ENCODE assay signal across 8 mouse cellular contexts in genomic region chr7:28375176-28375921, GRCm38 (mm10). TPM values are rescaled to one million over a fixed set of nuclear protein-coding genes. Genes with fewer than 3 reads are reported as not detected.
DNase-seq lines count a peak whose midpoint lies in the region; ATAC-seq and TF ChIP-seq lines count a peak whose summit lies in the region.

No protein-coding gene starts in this region.

- peak overlapping the region; percentile 88 for H3K4me2 ChIP-seq in heart, embryonic 13.5 days
- peak overlapping the region; percentile 95 for H3K4me2 ChIP-seq in kidney, postnatal 0 days (ENCODE audit: low read length)
- peak overlapping the region; percentile 96 for H3K4me2 ChIP-seq in liver, embryonic 16.5 days (ENCODE audit: low read depth, low read length)
- H3K4me2 ChIP-seq in neural tube, embryonic 11.5 days (ENCODE audit: low read depth): peak overlapping the region; percentile 64
- peak overlapping the region; percentile 95 for H3K4me2 ChIP-seq in stomach, postnatal 0 days (replicated peaks; ENCODE audit: low read depth)

- under 1% methylated on average over 35 of the region's 36 CpGs for WGBS in heart, embryonic 13.5 days
- WGBS in kidney, postnatal 0 days: under 1% methylated on average over 31 of the region's 36 CpGs
- WGBS in liver, embryonic 16.5 days (ENCODE audit: insufficient replicate concordance): under 1% methylated on average over 36 of the region's 36 CpGs
- 1% methylated on average over 36 of the region's 36 CpGs for WGBS in neural tube, embryonic 11.5 days
- 1% methylated on average over 35 of the region's 36 CpGs for WGBS in stomach, postnatal 0 days

- H3K4me1 ChIP-seq in heart, embryonic 13.5 days: peaks cover 59% of the 10 kb centered on the region
- H3K4me1 ChIP-seq in kidney, postnatal 0 days (replicated peaks; ENCODE audit: insufficient read depth, low read length): peaks cover 18% of the 10 kb centered on the region
- peaks cover 80% of the 10 kb centered on the region for H3K4me1 ChIP-seq in liver, embryonic 16.5 days (ENCODE audit: control insufficient read depth, low read depth, low read length)
- H3K4me1 ChIP-seq in neural tube, embryonic 11.5 days (ENCODE audit: control insufficient read depth, insufficient read depth, low read length): peaks cover 36% of the 10 kb centered on the region
- H3K4me1 ChIP-seq in stomach, postnatal 0 days (replicated peaks; ENCODE audit: control insufficient read depth, insufficient read depth): 0 out of 2 replicates have a peak, but pooled peaks cover 5% of the 10 kb centered on the region

- peak overlapping the region; percentile 100 for H3K27ac ChIP-seq in heart, embryonic 13.5 days (replicated peaks)
- peak overlapping the region; percentile 98 for H3K27ac ChIP-seq in kidney, postnatal 0 days
- peak overlapping the region; percentile 96 for H3K27ac ChIP-seq in liver, embryonic 16.5 days (ENCODE audit: low read length)
- H3K27ac ChIP-seq in neural tube, embryonic 11.5 days (ENCODE audit: low read depth, low read length): peak overlapping the region; percentile 82
- peak overlapping the region; percentile 100 for H3K27ac ChIP-seq in stomach, postnatal 0 days (replicated peaks)

- no peaks in the 10 kb centered on the region for H3K9me3 ChIP-seq in heart, embryonic 13.5 days
- no peaks in the 10 kb centered on the region for H3K9me3 ChIP-seq in kidney, postnatal 0 days (replicated peaks; ENCODE audit: low read length)
- no peaks in the 10 kb centered on the region for H3K9me3 ChIP-seq in liver, embryonic 16.5 days (replicated peaks; ENCODE audit: control insufficient read depth, low read length)
- no peaks in the 10 kb centered on the region for H3K9me3 ChIP-seq in neural tube, embryonic 11.5 days (ENCODE audit: control insufficient read depth, low read length)
- no peaks in the 10 kb centered on the region for H3K9me3 ChIP-seq in stomach, postnatal 0 days (ENCODE audit: control insufficient read depth, low read length)

- ATAC-seq in CD4-positive, CD25-positive, alpha-beta regulatory T cell, adult 4 months: peak; percentile 40
- ATAC-seq in erythroblast, adult 5-6 weeks (replicated peaks; ENCODE audit: low FRiP score, poor library complexity, severe bottlenecking): peak; percentile 49
- peak; percentile 40 for ATAC-seq in heart, embryonic 13.5 days (ENCODE audit: extremely low read depth, insufficient number of reproducible peaks, low FRiP score, low TSS enrichment)
- ATAC-seq in kidney, postnatal 0 days (replicated peaks; ENCODE audit: low FRiP score, low read depth): peak; percentile 33
- peak; percentile 44 for ATAC-seq in liver, embryonic 16.5 days (ENCODE audit: low read depth)
- peak; percentile 22 for ATAC-seq in neural tube, embryonic 11.5 days (ENCODE audit: insufficient read depth, low FRiP score, low TSS enrichment)
- ATAC-seq in stomach, postnatal 0 days (ENCODE audit: low FRiP score, low TSS enrichment): peak; percentile 49

- H3K36me3 ChIP-seq in heart, embryonic 13.5 days: peaks cover 15% of the 10 kb centered on the region
- peaks cover 8% of the 10 kb centered on the region; the same call in 1 of the 2 replicates for H3K36me3 ChIP-seq in kidney, postnatal 0 days (ENCODE audit: insufficient read depth, low read length)
- H3K36me3 ChIP-seq in liver, embryonic 16.5 days (ENCODE audit: control insufficient read depth, insufficient read depth): peaks cover 4% of the 10 kb centered on the region; the same call in 1 of the 2 replicates
- H3K36me3 ChIP-seq in neural tube, embryonic 11.5 days (ENCODE audit: control insufficient read depth, insufficient read depth, low read length): peaks cover 3% of the 10 kb centered on the region
- H3K36me3 ChIP-seq in stomach, postnatal 0 days (ENCODE audit: control insufficient read depth, insufficient read depth, low read length): peaks cover 7% of the 10 kb centered on the region; the same call in 1 of the 2 replicates

- TF ChIP-seq CTCF in kidney, postnatal 0 days (IDR thresholded peaks at IDR 0.05; ENCODE audit: low read depth): no peak; the same call in 1 of the 2 replicates
- no peak for TF ChIP-seq CTCF in stomach, postnatal 0 days (IDR thresholded peaks at IDR 0.05; ENCODE audit: low read depth)

- peak overlapping the region; percentile 87 for H3K4me3 ChIP-seq in heart, embryonic 13.5 days
- H3K4me3 ChIP-seq in kidney, postnatal 0 days (replicated peaks; ENCODE audit: low read depth, low read length): peak overlapping the region; percentile 79
- H3K4me3 ChIP-seq in liver, embryonic 16.5 days (ENCODE audit: low read depth, low read length): peak overlapping the region; percentile 61
- H3K4me3 ChIP-seq in neural tube, embryonic 11.5 days (ENCODE audit: low read depth, low read length): peak overlapping the region; percentile 36
- peak overlapping the region; percentile 88 for H3K4me3 ChIP-seq in stomach, postnatal 0 days (ENCODE audit: low read depth, low read length)

- peak; percentile 83 for DNase-seq in brain, adult 2 months (ENCODE audit: low read depth, low spot score)
- peak; percentile 99 for DNase-seq in kidney, postnatal 0 days (ENCODE audit: low spot score)
- DNase-seq in neural tube, embryonic 11.5 days (ENCODE audit: low spot score): peak; percentile 91
- DNase-seq in stomach, postnatal 0 days (ENCODE audit: low spot score): peak; percentile 95

- no peak for TF ChIP-seq EP300 in stomach, postnatal 0 days (optimal IDR thresholded peaks at IDR 0.05)

- no peaks in the 10 kb centered on the region for H3K27me3 ChIP-seq in heart, embryonic 13.5 days (replicated peaks)
- no peaks in the 10 kb centered on the region for H3K27me3 ChIP-seq in kidney, postnatal 0 days (ENCODE audit: insufficient read depth, low read length)
- peaks cover 6% of the 10 kb centered on the region for H3K27me3 ChIP-seq in liver, embryonic 16.5 days (ENCODE audit: control insufficient read depth, insufficient read depth, low read depth, low read length)
- H3K27me3 ChIP-seq in neural tube, embryonic 11.5 days (ENCODE audit: control insufficient read depth, insufficient read depth, low read length): no peaks in the 10 kb centered on the region
- H3K27me3 ChIP-seq in stomach, postnatal 0 days (ENCODE audit: control insufficient read depth, insufficient read depth, low read length): no peaks in the 10 kb centered on the region

- peak overlapping the region; percentile 98 for H3K9ac ChIP-seq in heart, embryonic 13.5 days
- H3K9ac ChIP-seq in kidney, postnatal 0 days (ENCODE audit: low read depth, low read length): peak overlapping the region; percentile 56
- H3K9ac ChIP-seq in liver, embryonic 16.5 days (ENCODE audit: low read depth, low read length): peak overlapping the region; percentile 77
- H3K9ac ChIP-seq in neural tube, embryonic 11.5 days (ENCODE audit: low read length): peak overlapping the region; percentile 61
- H3K9ac ChIP-seq in stomach, postnatal 0 days (ENCODE audit: low read length): peak overlapping the region; percentile 98

RNA-seq across cellular contexts. Expression of gene Plekhg2, which starts 3.0 kb away (rescaled TPM):
- 100 to 1,000 TPM in 1 of 2 experiments, 10 to 100 TPM in 1; 65.5 to 110 TPM for polyA plus RNA-seq in CD4-positive, CD25-positive, alpha-beta regulatory T cell, adult 4 months (2017; shearing (Covaris generic))
- 4.4 and 6.1 TPM in 2 replicates for total RNA-seq in erythroblast, adult 5-6 weeks (2015; ENCODE audit: low replicate concordance)
- total RNA-seq in erythroblast, adult 5-6 weeks (2017; ENCODE audit: low replicate concordance): 0.98 and 4.1 TPM in 2 replicates
- 43.5 and 49.3 TPM in 2 replicates for polyA plus RNA-seq in heart, embryonic 13.5 days (2015; fragmentation: Nextera tagmentation; extraction: Ambion mirVana)
- 29.9 and 33.3 TPM in 2 replicates for polyA plus RNA-seq in kidney, postnatal 0 days (2015; fragmentation: Nextera tagmentation; extraction: Ambion mirVana)
- polyA plus RNA-seq in liver, embryonic 16.5 days (2015; fragmentation: Nextera tagmentation; extraction: Ambion mirVana): 4.8 and 6.3 TPM in 2 replicates
- polyA plus RNA-seq in neural tube, embryonic 11.5 days (2014; fragmentation: Nextera tagmentation; extraction: Ambion mirVana): 50.5 and 54.5 TPM in 2 replicates
- 13.4 and 15.1 TPM in 2 replicates for polyA plus RNA-seq in stomach, postnatal 0 days (2015; fragmentation: Nextera tagmentation; extraction: Ambion mirVana)

RNA-seq across cellular contexts. Expression of gene Zfp36, which starts 4.7 kb away (rescaled TPM):
- 100 to 1,000 TPM; 156 to 341 TPM for polyA plus RNA-seq in CD4-positive, CD25-positive, alpha-beta regulatory T cell, adult 4 months (2017; shearing (Covaris generic))
- total RNA-seq in erythroblast, adult 5-6 weeks (2015; ENCODE audit: low replicate concordance): 47.0 and 53.2 TPM in 2 replicates
- total RNA-seq in erythroblast, adult 5-6 weeks (2017; ENCODE audit: low replicate concordance): 7.7 and 15.1 TPM in 2 replicates
- 11.9 and 13.6 TPM in 2 replicates for polyA plus RNA-seq in heart, embryonic 13.5 days (2015; fragmentation: Nextera tagmentation; extraction: Ambion mirVana)
- 18.6 and 19.6 TPM in 2 replicates for polyA plus RNA-seq in kidney, postnatal 0 days (2015; fragmentation: Nextera tagmentation; extraction: Ambion mirVana)
- 7.9 and 10.8 TPM in 2 replicates for polyA plus RNA-seq in liver, embryonic 16.5 days (2015; fragmentation: Nextera tagmentation; extraction: Ambion mirVana)
- 4.3 and 5.1 TPM in 2 replicates for polyA plus RNA-seq in neural tube, embryonic 11.5 days (2014; fragmentation: Nextera tagmentation; extraction: Ambion mirVana)
- 29.1 and 29.4 TPM in 2 replicates for polyA plus RNA-seq in stomach, postnatal 0 days (2015; fragmentation: Nextera tagmentation; extraction: Ambion mirVana)

RNA-seq across cellular contexts. Expression of gene Med29, which starts 17.2 kb away (rescaled TPM):
- polyA plus RNA-seq in CD4-positive, CD25-positive, alpha-beta regulatory T cell, adult 4 months (2017; shearing (Covaris generic)): 10 to 100 TPM; 25.8 to 27.5 TPM
- 6.3 and 9.0 TPM in 2 replicates for total RNA-seq in erythroblast, adult 5-6 weeks (2015; ENCODE audit: low replicate concordance)
- total RNA-seq in erythroblast, adult 5-6 weeks (2017; ENCODE audit: low replicate concordance): 3.4 TPM in 1 of 2 replicates, not detected in the other
- 49.9 and 54.2 TPM in 2 replicates for polyA plus RNA-seq in heart, embryonic 13.5 days (2015; fragmentation: Nextera tagmentation; extraction: Ambion mirVana)
- polyA plus RNA-seq in kidney, postnatal 0 days (2015; fragmentation: Nextera tagmentation; extraction: Ambion mirVana): 44.6 and 47.8 TPM in 2 replicates
- 20.5 and 21.6 TPM in 2 replicates for polyA plus RNA-seq in liver, embryonic 16.5 days (2015; fragmentation: Nextera tagmentation; extraction: Ambion mirVana)
- polyA plus RNA-seq in neural tube, embryonic 11.5 days (2014; fragmentation: Nextera tagmentation; extraction: Ambion mirVana): 45.8 and 48.8 TPM in 2 replicates
- 27.5 and 28.3 TPM in 2 replicates for polyA plus RNA-seq in stomach, postnatal 0 days (2015; fragmentation: Nextera tagmentation; extraction: Ambion mirVana)

RNA-seq across cellular contexts. Expression of gene Paf1, which starts 17.4 kb away (rescaled TPM):
- 10 to 100 TPM; 55.6 to 71.0 TPM for polyA plus RNA-seq in CD4-positive, CD25-positive, alpha-beta regulatory T cell, adult 4 months (2017; shearing (Covaris generic))
- total RNA-seq in erythroblast, adult 5-6 weeks (2015; ENCODE audit: low replicate concordance): 26.1 and 32.9 TPM in 2 replicates
- 16.7 and 24.7 TPM in 2 replicates for total RNA-seq in erythroblast, adult 5-6 weeks (2017; ENCODE audit: low replicate concordance)
- 73.4 and 75.1 TPM in 2 replicates for polyA plus RNA-seq in heart, embryonic 13.5 days (2015; fragmentation: Nextera tagmentation; extraction: Ambion mirVana)
- 60.2 and 70.3 TPM in 2 replicates for polyA plus RNA-seq in kidney, postnatal 0 days (2015; fragmentation: Nextera tagmentation; extraction: Ambion mirVana)
- 24.7 and 25.8 TPM in 2 replicates for polyA plus RNA-seq in liver, embryonic 16.5 days (2015; fragmentation: Nextera tagmentation; extraction: Ambion mirVana)
- 71.7 and 78.0 TPM in 2 replicates for polyA plus RNA-seq in neural tube, embryonic 11.5 days (2014; fragmentation: Nextera tagmentation; extraction: Ambion mirVana)
- polyA plus RNA-seq in stomach, postnatal 0 days (2015; fragmentation: Nextera tagmentation; extraction: Ambion mirVana): 35.9 and 38.6 TPM in 2 replicates

RNA-seq across cellular contexts. Expression of gene Rps16, which starts 24.9 kb away (rescaled TPM):
- polyA plus RNA-seq in CD4-positive, CD25-positive, alpha-beta regulatory T cell, adult 4 months (2017; shearing (Covaris generic)): 1,000 to 10,000 TPM; 1,259 to 1,457 TPM
- 649 and 667 TPM in 2 replicates for total RNA-seq in erythroblast, adult 5-6 weeks (2015; ENCODE audit: low replicate concordance)
- 67.6 and 181 TPM in 2 replicates for total RNA-seq in erythroblast, adult 5-6 weeks (2017; ENCODE audit: low replicate concordance)
- polyA plus RNA-seq in heart, embryonic 13.5 days (2015; fragmentation: Nextera tagmentation; extraction: Ambion mirVana): 599 and 651 TPM in 2 replicates
- polyA plus RNA-seq in kidney, postnatal 0 days (2015; fragmentation: Nextera tagmentation; extraction: Ambion mirVana): 1,088 and 1,198 TPM in 2 replicates
- 531 and 598 TPM in 2 replicates for polyA plus RNA-seq in liver, embryonic 16.5 days (2015; fragmentation: Nextera tagmentation; extraction: Ambion mirVana)
- 780 and 827 TPM in 2 replicates for polyA plus RNA-seq in neural tube, embryonic 11.5 days (2014; fragmentation: Nextera tagmentation; extraction: Ambion mirVana)
- polyA plus RNA-seq in stomach, postnatal 0 days (2015; fragmentation: Nextera tagmentation; extraction: Ambion mirVana): 880 and 955 TPM in 2 replicates

Comparison
In these comparisons a context has a peak if more than half of its experiments do, and no peak if none do; other contexts are left out.
1. Peak in every context shown above with its lines: DNase-seq, ATAC-seq, H3K4me3 ChIP-seq and H3K27ac ChIP-seq.
2. H3K4me3 ChIP-seq: peak in every context shown above with its lines; median percentile 88 in stomach, postnatal 0 days; 87 in heart, embryonic 13.5 days; 79 in kidney, postnatal 0 days; 61 in liver, embryonic 16.5 days; 36 in neural tube, embryonic 11.5 days.